Mouse (Mus musculus): ENCODE results near the gene Akap14.

DNA sequence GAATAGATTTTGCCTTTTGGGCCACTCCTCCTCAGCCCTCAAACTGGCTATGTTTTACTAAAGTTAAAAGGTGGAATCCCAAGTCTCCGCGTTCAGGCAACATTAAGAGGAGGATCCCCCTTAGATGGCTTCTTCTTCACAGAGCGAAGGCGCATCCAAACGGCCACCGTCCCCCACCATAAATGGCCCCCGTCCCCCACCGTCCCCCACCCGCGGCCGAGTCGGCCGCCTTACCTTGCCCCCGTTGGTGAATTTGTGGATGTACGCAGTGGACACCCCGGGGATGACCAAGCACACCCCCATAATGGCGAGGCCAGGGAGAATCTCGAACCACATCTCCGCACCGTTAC lies 22.1 kb upstream of the Akap14 start:
- no peak for TF ChIP-seq POLR2A (IDR thresholded peaks at IDR 0.05; ENCODE audit: borderline replicate concordance, low read depth, low read length)
- no peak for TF ChIP-seq CTCF (IDR thresholded peaks at IDR 0.05; ENCODE audit: low read depth, low read length)
